Mouse (Mus musculus) adrenal gland, postnatal 14 days (tissue): ENCODE data around the gene Tmem245. TPM values are rescaled to one million over a fixed set of nuclear protein-coding genes. Genes with fewer than 3 reads are reported as not detected.
"Not testable (repeated sequence)": the region's sequence is repeated elsewhere in the genome, so short reads cannot be mapped to it uniquely, and the experiment has no call there.

ENCODE experiments used
- DNase-seq: peaks from one replicate; pipeline ENCODE4 v3.0.0; 2021; ENCODE audit warnings: mixed read lengths
- total RNA-seq: library from RNA; stranded (reverse); gene quantifications from 2 replicates; pipeline ENCODE4 v1.2.3, GENCODE M21; 2021

Gene Tmem245
- total RNA-seq, 1 experiment from 2014 or later, result 36.5 TPM

- DNase-seq, result peak; percentile 32
These were observed 20.3 kb downstream of the Tmem245 start for GRCm38 (mm10) chr4:56926971-56927370.

GRCm38 (mm10) chr4:56922229-56922628 is 25.0 kb downstream of the Tmem245 start:
- no peak for DNase-seq

GRCm38 (mm10) chr4:56915732-56916325 is 31.4 kb downstream of the Tmem245 start:
- no peak for DNase-seq

- no peak for DNase-seq
These were observed 32.5 kb downstream of the Tmem245 start for GRCm38 (mm10) chr4:56914761-56915160.

- no peak for DNase-seq
These were observed 32.9 kb downstream of the Tmem245 start for GRCm38 (mm10) chr4:56914338-56914737.

GRCm38 (mm10) chr4:56912382-56913001 is 34.7 kb downstream of the Tmem245 start:
- DNase-seq, result no peak

- DNase-seq, result no peak
These were observed 37.7 kb downstream of the Tmem245 start for GRCm38 (mm10) chr4:56909568-56909967.

GRCm38 (mm10) chr4:56907671-56908070 is 39.6 kb downstream of the Tmem245 start:
- no peak for DNase-seq

- no peak for DNase-seq
These were observed 40.3 kb downstream of the Tmem245 start for GRCm38 (mm10) chr4:56906926-56907325.

- DNase-seq, result no peak
These were observed 41.7 kb downstream of the Tmem245 start for GRCm38 (mm10) chr4:56905507-56905906.

- DNase-seq, result no peak
These were observed 45.6 kb downstream of the Tmem245 start for GRCm38 (mm10) chr4:56901671-56902070.

- no peak for DNase-seq
These were observed 48.0 kb downstream of the Tmem245 start for GRCm38 (mm10) chr4:56899216-56899615.

GRCm38 (mm10) chr4:56897511-56897910 is 49.7 kb downstream of the Tmem245 start:
- no peak for DNase-seq

- DNase-seq, result no peak
These were observed 53.0 kb downstream of the Tmem245 start for GRCm38 (mm10) chr4:56894196-56894595.

- no peak for DNase-seq
These were observed 54.6 kb downstream of the Tmem245 start for GRCm38 (mm10) chr4:56892501-56893115.

GRCm38 (mm10) chr4:56888483-56888882 is 58.8 kb downstream of the Tmem245 start:
- DNase-seq, result peak; percentile 24

GRCm38 (mm10) chr4:56886286-56886979 is 60.8 kb downstream of the Tmem245 start:
- DNase-seq, result no peak

- DNase-seq, result no peak
These were observed 67.1 kb downstream of the Tmem245 start for GRCm38 (mm10) chr4:56880036-56880703.

GRCm38 (mm10) chr4:56878971-56879370 is 68.3 kb downstream of the Tmem245 start:
- no peak for DNase-seq

GRCm38 (mm10) chr4:56870541-56870940 is 76.7 kb downstream of the Tmem245 start:
- not testable (repeated sequence) for DNase-seq

GRCm38 (mm10) chr4:56867761-56868160 is 79.5 kb downstream of the Tmem245 start:
- no peak for DNase-seq

GRCm38 (mm10) chr4:56865971-56866370 is 81.3 kb downstream of the Tmem245 start:
- DNase-seq, result peak; percentile 44
